30 mouse cellular contexts compared by ENCODE assay signal in the genomic region with DNA sequence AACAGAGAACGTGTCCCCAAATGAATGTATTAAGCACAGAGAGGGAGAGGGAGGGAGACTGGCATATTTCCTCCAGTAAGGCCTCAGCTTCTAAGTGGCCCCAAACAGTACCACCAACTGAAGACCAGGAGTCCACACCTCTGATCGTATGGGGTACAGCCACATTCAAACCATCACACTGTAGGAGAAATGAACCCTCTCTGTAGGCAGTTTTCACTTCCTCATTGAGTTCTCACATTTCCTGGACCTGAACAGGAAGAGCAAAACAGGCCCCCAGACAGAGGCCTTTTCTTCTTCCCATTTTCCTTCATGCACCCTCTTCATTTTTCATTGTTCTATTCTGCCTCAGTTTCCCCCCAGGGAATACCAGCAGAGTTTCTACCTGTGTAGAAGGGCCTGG. TPM values are rescaled to one million over a fixed set of nuclear protein-coding genes. Genes with fewer than 3 reads are reported as not detected.
DNase-seq lines count a peak whose midpoint lies in the region; TF ChIP-seq lines count a peak whose summit lies in the region.
"Had no signal": no experiment of that assay in that cellular context is flagged by ENCODE, and none has a peak within 500 bp of the region (broad histone marks: within the 10 kb centered on the region; RNA-seq: fewer than 3 reads in every experiment).

No protein-coding gene starts in this region.

- no peak for DNase-seq in liver, adult 2 months (ENCODE audit: extremely low read depth, low read depth, low spot score)
- DNase-seq in liver = no peak
- peak; percentile 50 to 66 for DNase-seq in spleen, postnatal 36 days (ENCODE audit: low spot score in 2 of 2)
- no peak for DNase-seq in spleen, postnatal 14 days (ENCODE audit: low spot score in 2 of 2)
- no peak for DNase-seq in thymus, postnatal 0 days (ENCODE audit: low spot score)
- no peak for DNase-seq in kidney, adult 2 months
- DNase-seq: adrenal gland, postnatal 10 days; cerebellum, postnatal 14 days; gastrocnemius, postnatal 25 days; heart, postnatal 36 days; lung, adult 2 months; lung, postnatal 14 days had no signal

- no peak overlapping the region for H3K4me3 ChIP-seq in liver, adult 2 months (ENCODE audit: insufficient read depth, low read depth, low read length)
- peak overlapping the region; percentile 21 for H3K4me3 ChIP-seq in bone marrow macrophage, adult 2 months (ENCODE audit: insufficient read depth, low read length)
- no peak overlapping the region for H3K4me3 ChIP-seq in small intestine, adult 2 months (ENCODE audit: low read depth, low read length)
- H3K4me3 ChIP-seq in kidney, adult 2 months (ENCODE audit: insufficient read depth, low read depth, low read length) = no peak overlapping the region
- H3K4me3 ChIP-seq: forebrain, embryonic 10.5 days; left cerebral cortex, adult 2 months; midbrain, embryonic 12.5 days had no signal

- TF ChIP-seq POLR2A in liver, adult 2 months (IDR thresholded peaks at IDR 0.05; ENCODE audit: extremely low read depth, insufficient read depth, low read length) = no peak
- no peak for TF ChIP-seq POLR2A in bone marrow macrophage, adult 2 months (IDR thresholded peaks at IDR 0.05; ENCODE audit: borderline replicate concordance, low read depth, low read length)
- no peak for TF ChIP-seq POLR2A in small intestine, adult 2 months (IDR thresholded peaks at IDR 0.05; ENCODE audit: low read depth, low read length)
- no peak for TF ChIP-seq POLR2A in kidney, adult 2 months (IDR thresholded peaks at IDR 0.05; ENCODE audit: low read depth, low read length)

- H3K36me3 ChIP-seq in liver, adult 2 months (ENCODE audit: control insufficient read depth, insufficient read depth, low read length) = peaks cover 3% of the 10 kb centered on the region; the same call in 1 of the 2 replicates
- no peaks in the 10 kb centered on the region for H3K36me3 ChIP-seq in small intestine, adult 2 months (ENCODE audit: control insufficient read depth, insufficient read depth, low read length)
- H3K36me3 ChIP-seq in kidney, adult 2 months (ENCODE audit: control insufficient read depth, insufficient read depth, low read length) = no peaks in the 10 kb centered on the region
- H3K36me3 ChIP-seq: midbrain, embryonic 12.5 days had no signal

- 81% methylated on average over 2 of the region's 2 CpGs for WGBS in liver, adult 2 months
- WGBS in small intestine, adult 2 months = 81% methylated on average over 2 of the region's 2 CpGs
- 78% methylated on average over 2 of the region's 2 CpGs for WGBS in kidney, adult 2 months

- no peak overlapping the region for H3K9ac ChIP-seq in liver, adult 2 months (ENCODE audit: low read depth, low read length)
- H3K9ac ChIP-seq: hindbrain, embryonic 14.5 days; midbrain, embryonic 12.5 days had no signal

- H3K27me3 ChIP-seq in liver, adult 2 months (ENCODE audit: control insufficient read depth, insufficient read depth, low read length) = no peaks in the 10 kb centered on the region
- H3K27me3 ChIP-seq in small intestine, adult 2 months (ENCODE audit: control insufficient read depth, insufficient read depth, low read length) = no peaks in the 10 kb centered on the region
- no peaks in the 10 kb centered on the region for H3K27me3 ChIP-seq in kidney, adult 2 months (replicated peaks; ENCODE audit: control insufficient read depth, insufficient read depth, low read length)

- no peak for TF ChIP-seq CTCF in liver, adult 2 months (IDR thresholded peaks at IDR 0.05; ENCODE audit: low read depth, low read length)
- TF ChIP-seq CTCF in bone marrow macrophage, adult 2 months (IDR thresholded peaks at IDR 0.05; ENCODE audit: low read depth, low read length) = no peak
- TF ChIP-seq CTCF in small intestine, adult 2 months (IDR thresholded peaks at IDR 0.05; ENCODE audit: extremely low read depth, insufficient read length, insufficient replicate concordance, low read depth, low read length) = no peak
- no peak for TF ChIP-seq CTCF in kidney, adult 2 months (conservative IDR thresholded peaks at IDR 0.05; ENCODE audit: insufficient read depth, insufficient read length, low read depth, low read length)

- H3K4me1 ChIP-seq in liver, adult 2 months (ENCODE audit: control insufficient read depth, insufficient read depth, low read length) = peaks cover 19% of the 10 kb centered on the region
- H3K4me1 ChIP-seq in bone marrow macrophage, adult 2 months (ENCODE audit: control insufficient read depth, insufficient read depth, low read length) = peaks cover 38% of the 10 kb centered on the region
- H3K4me1 ChIP-seq in small intestine, adult 2 months (ENCODE audit: control insufficient read depth, insufficient read depth, insufficient read length, low read length) = peaks cover 10% of the 10 kb centered on the region; the same call in 1 of the 2 replicates
- peaks cover 18% of the 10 kb centered on the region for H3K4me1 ChIP-seq in kidney, adult 2 months (ENCODE audit: control insufficient read depth, insufficient read depth, low read length)

- H3K79me2 ChIP-seq in liver, adult 2 months (ENCODE audit: control insufficient read depth, insufficient read depth, low read length) = peaks cover 21% of the 10 kb centered on the region

- peak overlapping the region; percentile 22; the same call in 1 of the 2 replicates for H3K27ac ChIP-seq in liver, adult 2 months (replicated peaks; ENCODE audit: insufficient read depth, low read depth, low read length)
- H3K27ac ChIP-seq in bone marrow macrophage, adult 2 months (ENCODE audit: insufficient read depth, low read depth, low read length) = peak overlapping the region; percentile 95
- H3K27ac ChIP-seq in small intestine, adult 2 months (ENCODE audit: insufficient read depth, low read depth, low read length) = 0 out of 2 replicates have a peak overlapping the region, but pooled peaks have one; percentile 5
- H3K27ac ChIP-seq in kidney, adult 2 months (ENCODE audit: insufficient read depth, low read depth, low read length) = no peak overlapping the region
- H3K27ac ChIP-seq: forebrain, embryonic 10.5 days; hindbrain, embryonic 14.5 days; left cerebral cortex, adult 2 months; midbrain, embryonic 12.5 days had no signal

RNA-seq across cellular contexts. Expression of a gene that starts 2.6 kb away (rescaled TPM):
- 49.8 and 77.8 TPM in 2 replicates for total RNA-seq in liver, adult 2 months (2014; rRNA removed)
- polyA plus RNA-seq in liver, adult 2 months (2012; rRNA removed) = 67.3 and 79.9 TPM in 2 replicates
- polyA plus RNA-seq in bone marrow macrophage, adult 2 months (2012; ENCODE audit: insufficient read depth, insufficient read length, missing spikeins) = 81.9 and 95.3 TPM in 2 replicates
- polyA plus RNA-seq in small intestine, adult 2 months (2012; rRNA removed) = 70.5 and 141 TPM in 2 replicates
- 57.5 and 66.6 TPM in 2 replicates for polyA plus RNA-seq in thymus, postnatal 0 days (2015; fragmentation: Nextera tagmentation; extraction: Ambion mirVana)
- 144 and 182 TPM in 2 replicates for polyA plus RNA-seq in kidney, adult 2 months (2012; rRNA removed)

RNA-seq across cellular contexts. Expression of a gene that starts 10.3 kb away (rescaled TPM):
- total RNA-seq in liver, adult 2 months (2014; rRNA removed) = 283 and 389 TPM in 2 replicates
- 221 and 425 TPM in 2 replicates for polyA plus RNA-seq in liver, adult 2 months (2012; rRNA removed)
- polyA plus RNA-seq in bone marrow macrophage, adult 2 months (2012; ENCODE audit: insufficient read depth, insufficient read length, missing spikeins) = 56.2 and 70.4 TPM in 2 replicates
- polyA plus RNA-seq in small intestine, adult 2 months (2012; rRNA removed) = 1,337 and 1,661 TPM in 2 replicates
- 3.4 and 3.8 TPM in 2 replicates for polyA plus RNA-seq in thymus, postnatal 0 days (2015; fragmentation: Nextera tagmentation; extraction: Ambion mirVana)
- 0.42 and 0.57 TPM in 2 replicates for polyA plus RNA-seq in kidney, adult 2 months (2012; rRNA removed)
- total RNA-seq: gastrocnemius, postnatal 25 days; heart, postnatal 36 days; layer of hippocampus, postnatal 10 days; left cerebral cortex, adult 2 months; left cerebral cortex, postnatal 36 days had no signal
- polyA plus RNA-seq: C2C12; forebrain, embryonic 10.5 days; forebrain, embryonic 16.5 days; hindbrain, embryonic 14.5 days; inflammation-experienced regulatory T-cells, adult 6 months; midbrain, embryonic 12.5 days had no signal

RNA-seq across cellular contexts. Expression of a gene that starts 13.8 kb away (rescaled TPM):
- total RNA-seq in liver, adult 2 months (2014; rRNA removed) = 38.2 and 45.8 TPM in 2 replicates
- 86.3 and 159 TPM in 2 replicates for polyA plus RNA-seq in liver, adult 2 months (2012; rRNA removed)
- polyA plus RNA-seq in bone marrow macrophage, adult 2 months (2012; ENCODE audit: insufficient read depth, insufficient read length, missing spikeins) = not detected in 2 replicates
- polyA plus RNA-seq in small intestine, adult 2 months (2012; rRNA removed) = 0.37 and 0.69 TPM in 2 replicates
- 0.59 TPM in 1 of 2 replicates, not detected in the other for polyA plus RNA-seq in thymus, postnatal 0 days (2015; fragmentation: Nextera tagmentation; extraction: Ambion mirVana)
- polyA plus RNA-seq in kidney, adult 2 months (2012; rRNA removed) = not detected in 2 replicates
- total RNA-seq: gastrocnemius, postnatal 25 days; heart, adult 8-10 months; heart, postnatal 36 days; layer of hippocampus, postnatal 10 days; left cerebral cortex, adult 2 months; left cerebral cortex, postnatal 36 days had no signal
- polyA plus RNA-seq: brain, embryonic 14.5 days; C2C12; embryonic facial prominence, embryonic 11.5 days; forebrain, embryonic 10.5 days; forebrain, embryonic 16.5 days; heart, embryonic 14.5 days; hindbrain, embryonic 14.5 days; inflammation-experienced regulatory T-cells, adult 6 months; kidney, embryonic 14.5 days; limb, embryonic 14.5 days; lung, adult 2 months; midbrain, embryonic 12.5 days; urinary bladder, adult 2 months had no signal

RNA-seq across cellular contexts. Expression of a gene that starts 13.8 kb away (rescaled TPM):
- 2,758 and 2,845 TPM in 2 replicates for total RNA-seq in liver, adult 2 months (2014; rRNA removed)
- polyA plus RNA-seq in liver, adult 2 months (2012; rRNA removed) = 3,664 and 4,159 TPM in 2 replicates
- polyA plus RNA-seq in bone marrow macrophage, adult 2 months (2012; ENCODE audit: insufficient read depth, insufficient read length, missing spikeins) = not detected in 2 replicates
- polyA plus RNA-seq in small intestine, adult 2 months (2012; rRNA removed) = 0.33 and 1.4 TPM in 2 replicates
- 0.29 and 0.75 TPM in 2 replicates for polyA plus RNA-seq in thymus, postnatal 0 days (2015; fragmentation: Nextera tagmentation; extraction: Ambion mirVana)
- 0.29 TPM in 1 of 2 replicates, not detected in the other for polyA plus RNA-seq in kidney, adult 2 months (2012; rRNA removed)
- total RNA-seq: gastrocnemius, postnatal 25 days; heart, adult 8-10 months; heart, postnatal 36 days; layer of hippocampus, postnatal 10 days; left cerebral cortex, adult 2 months; left cerebral cortex, postnatal 36 days had no signal
- polyA plus RNA-seq: brain, embryonic 14.5 days; C2C12; embryonic facial prominence, embryonic 11.5 days; forebrain, embryonic 10.5 days; forebrain, embryonic 16.5 days; hindbrain, embryonic 14.5 days had no signal

RNA-seq across cellular contexts. Expression of a gene that starts 25.0 kb away (rescaled TPM):
- 7,017 and 7,765 TPM in 2 replicates for total RNA-seq in liver, adult 2 months (2014; rRNA removed)
- polyA plus RNA-seq in liver, adult 2 months (2012; rRNA removed) = 5,801 and 8,240 TPM in 2 replicates
- not detected in 2 replicates for polyA plus RNA-seq in bone marrow macrophage, adult 2 months (2012; ENCODE audit: insufficient read depth, insufficient read length, missing spikeins)
- polyA plus RNA-seq in small intestine, adult 2 months (2012; rRNA removed) = not detected in 2 replicates
- polyA plus RNA-seq in thymus, postnatal 0 days (2015; fragmentation: Nextera tagmentation; extraction: Ambion mirVana) = 21.1 and 21.3 TPM in 2 replicates
- 12.2 and 16.5 TPM in 2 replicates for polyA plus RNA-seq in kidney, adult 2 months (2012; rRNA removed)
- polyA plus RNA-seq: C2C12 had no signal

Comparison
In these comparisons a context has a peak if more than half of its experiments do, and no peak if none do; other contexts are left out.
1. DNase-seq: peak in spleen, postnatal 36 days (2 of 2); none in liver, adult 2 months (single experiment), liver (single experiment), spleen, postnatal 14 days (0 of 2), thymus, postnatal 0 days (single experiment) and kidney, adult 2 months (single experiment).
2. RNA of a gene that starts 10.3 kb away (polyA plus RNA-seq): 1,337 to 1,661 TPM in small intestine, adult 2 months, 221 to 425 TPM in liver, adult 2 months and 56.2 to 70.4 TPM in bone marrow macrophage, adult 2 months; 3.4 to 3.8 TPM in thymus, postnatal 0 days and 0.42 to 0.57 TPM in kidney, adult 2 months; every median in the first group is over 10 times any median in the second.
3. RNA of a gene that starts 13.8 kb away (polyA plus RNA-seq): 86.3 to 159 TPM in liver, adult 2 months; 0.37 to 0.69 TPM in small intestine, adult 2 months, not detected in bone marrow macrophage, adult 2 months, 0.59 TPM in thymus, postnatal 0 days and not detected in kidney, adult 2 months; every median in the first group is over 10 times any median in the second.